Mouse (Mus musculus): ENCODE data around the gene Gm3233.

DNA sequence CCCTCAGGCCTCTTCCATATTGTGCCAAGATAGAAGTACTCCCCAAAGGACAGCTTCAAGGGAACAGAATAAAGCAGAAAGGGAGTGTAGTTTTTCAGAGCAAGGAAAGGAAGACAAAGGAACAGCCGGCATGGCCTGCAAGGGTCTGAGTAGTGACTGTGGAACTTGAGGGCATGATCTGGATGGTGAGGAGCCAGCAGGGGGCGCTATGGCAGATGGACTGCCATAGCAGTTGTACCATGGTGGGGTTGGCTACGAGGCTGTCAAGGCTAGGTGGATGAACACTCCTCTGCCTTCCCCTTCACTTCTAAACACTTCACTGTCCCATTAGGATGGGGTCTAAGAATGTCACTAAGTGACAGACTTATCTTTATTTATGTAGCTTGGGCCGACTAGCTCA lies 30.2 kb downstream of the Gm3233 start:
- no peak for TF ChIP-seq MAX (IDR thresholded peaks at IDR 0.05; ENCODE audit: low read depth)
- TF ChIP-seq POLR2A (IDR thresholded peaks at IDR 0.05; ENCODE audit: insufficient read length, low read depth): no peak
- TF ChIP-seq POLR2AphosphoS2 (IDR thresholded peaks at IDR 0.05; ENCODE audit: insufficient read length, low read depth): no peak
- no peak for TF ChIP-seq TCF12 (IDR thresholded peaks at IDR 0.05; ENCODE audit: insufficient read depth, poor library complexity, severe bottlenecking)
- no peak for TF ChIP-seq E2F4 (IDR thresholded peaks at IDR 0.05; ENCODE audit: insufficient read depth)
- TF ChIP-seq USF1 (IDR thresholded peaks at IDR 0.05; ENCODE audit: low read depth): no peak
- TF ChIP-seq REST (IDR thresholded peaks at IDR 0.05; ENCODE audit: insufficient read depth, insufficient read length): no peak
- no peak for TF ChIP-seq CEBPB (IDR thresholded peaks at IDR 0.05; ENCODE audit: insufficient read depth, poor library complexity, severe bottlenecking)
- TF ChIP-seq TCF3 (IDR thresholded peaks at IDR 0.05; ENCODE audit: insufficient read length, low read depth): no peak
- TF ChIP-seq MYOG (IDR thresholded peaks at IDR 0.05; ENCODE audit: control insufficient read depth in 1 of 3, insufficient read depth in 1 of 3, insufficient read length in 2 of 3, low read depth in 2 of 3): no peak
- no peak for TF ChIP-seq MYOD1 (IDR thresholded peaks at IDR 0.05; ENCODE audit: control insufficient read depth in 1 of 3, insufficient read length in 2 of 3, low read depth in 2 of 3)
- TF ChIP-seq SRF (IDR thresholded peaks at IDR 0.05; ENCODE audit: control insufficient read depth, insufficient read length, low read depth): no peak

Data from myocyte (in vitro differentiated cells).